Mouse (Mus musculus): ENCODE measurements around the gene Zcchc13.

- TF ChIP-seq POLR2A (IDR thresholded peaks at IDR 0.05; ENCODE audit: low read depth, low read length) (no peak), CTCF (IDR thresholded peaks at IDR 0.05; ENCODE audit: extremely low read depth, insufficient read depth, insufficient read length, insufficient replicate concordance) (no peak)
Measured at GRCm38 (mm10) chrX:103592056-103592455, 38.3 kb upstream of the Zcchc13 start.

Measured in spleen, adult 2 months (tissue).